Mouse (Mus musculus) midbrain, embryonic 11.5 days (tissue): Measurements from ENCODE around the gene Uba3. TPM values are rescaled to one million over a fixed set of nuclear protein-coding genes. Genes with fewer than 3 reads are reported as not detected.

Experiments used
- ATAC-seq: fragments of 200-750 bp; cut with Nextera tagmentation; 2 replicates; pipeline ENCODE4 v1.8.0; 2017; ENCODE audit warnings: moderate TSS enrichment, moderate library complexity; ENCODE audit not compliant: low FRiP score
- DNase-seq: peaks from one replicate; pipeline ENCODE4 v3.0.0; 2015; ENCODE audit warnings: low spot score; ENCODE audit errors: missing footprints
- H3K27ac ChIP-seq: fragments of 300-500 bp; sonication (generic); 2 replicates; pipeline ENCODE4 v1.5.1; 2014; ENCODE audit warnings: low read depth, low read length
- H3K27me3 ChIP-seq: fragments of 300-500 bp; sonication (generic); 2 replicates; pipeline ENCODE4 v1.6.1; 2014; ENCODE audit warnings: mild to moderate bottlenecking, low read length, moderate library complexity, mixed read lengths; ENCODE audit not compliant: control insufficient read depth, insufficient read depth
- H3K36me3 ChIP-seq: fragments of 300-500 bp; sonication (generic); 2 replicates; pipeline ENCODE4 v1.6.1; 2014; ENCODE audit warnings: mild to moderate bottlenecking, low read length, moderate library complexity, mixed read lengths; ENCODE audit not compliant: control insufficient read depth, insufficient read depth
- H3K4me1 ChIP-seq: fragments of 300-500 bp; sonication (generic); 2 replicates; pipeline ENCODE4 v1.6.1; 2014; ENCODE audit warnings: low read length; ENCODE audit not compliant: control insufficient read depth, insufficient read depth
- H3K4me2 ChIP-seq: fragments of 300-500 bp; sonication (generic); 2 replicates; pipeline ENCODE4 v1.6.1; 2014; ENCODE audit warnings: mild to moderate bottlenecking, moderate library complexity
- H3K4me3 ChIP-seq: fragments of 300-500 bp; sonication (generic); 2 replicates; pipeline ENCODE4 v1.5.1; 2014; ENCODE audit warnings: low read depth, low read length
- H3K9ac ChIP-seq: fragments of 300-500 bp; sonication (generic); 2 replicates; pipeline ENCODE4 v1.6.1; 2014; ENCODE audit warnings: low read length
- H3K9me3 ChIP-seq: fragments of 300-500 bp; sonication (generic); 2 replicates; pipeline ENCODE4 v1.6.1; 2016; ENCODE audit warnings: low read length; ENCODE audit not compliant: control insufficient read depth
- WGBS: fragments of 180-500 bp; shearing (Covaris S2); extraction: QIAGEN DNeasy Blood & Tissue Kit; methylation state at CpG from one replicate; pipeline ENCODE4 v1.1.7; 2014; 5-methylcytosine and 5-hydroxymethylcytosine counted together
- polyA plus RNA-seq: library from polyadenylated mRNA; unstranded; fragments of >200 nt; fragmentation: Nextera tagmentation; extraction: Ambion mirVana; gene quantifications from 2 replicates; pipeline ENCODE4 v1.2.1, GENCODE M21; 2014

Gene Uba3
- polyA plus RNA-seq, 1 experiment from 2014 or later: 99.4 TPM

GRCm38 (mm10) chr6:97234911-97235668 is 29.6 kb upstream of the Uba3 start:
- DNase-seq (peak; percentile 56), ATAC-seq (no peak)
- no peak overlapping the region for H3K9ac ChIP-seq
- no peaks in the 10 kb centered on the region for H3K27me3 ChIP-seq
- no peak overlapping the region for H3K4me2 ChIP-seq
- no peaks in the 10 kb centered on the region for H3K4me1 ChIP-seq
- H3K27ac ChIP-seq: no peak overlapping the region
- H3K9me3 ChIP-seq: peaks cover 3% of the 10 kb centered on the region; the same call in 1 of the 2 replicates
- WGBS: 93% methylated on average over 7 of the region's 7 CpGs
- no peak overlapping the region for H3K4me3 ChIP-seq
- H3K36me3 ChIP-seq: no peaks in the 10 kb centered on the region

GRCm38 (mm10) chr6:97227067-97227847 is 21.8 kb upstream of the Uba3 start:
- no peak for ATAC-seq
- 95% methylated on average over 9 of the region's 9 CpGs for WGBS
- Histone ChIP-seq H3K4me2 (no peak overlapping the region), H3K4me1 (no peaks in the 10 kb centered on the region), H3K27ac (no peak overlapping the region), H3K4me3 (no peak overlapping the region), H3K27me3 (no peaks in the 10 kb centered on the region), H3K36me3 (no peaks in the 10 kb centered on the region), H3K9ac (no peak overlapping the region), H3K9me3 (no peaks in the 10 kb centered on the region)
- peak; percentile 49 for DNase-seq

GRCm38 (mm10) chr6:97226083-97226491 is 20.6 kb upstream of the Uba3 start:
- Histone ChIP-seq H3K9me3 (no peaks in the 10 kb centered on the region), H3K4me1 (no peaks in the 10 kb centered on the region), H3K4me3 (no peak overlapping the region), H3K36me3 (no peaks in the 10 kb centered on the region), H3K9ac (no peak overlapping the region), H3K4me2 (no peak overlapping the region), H3K27me3 (no peaks in the 10 kb centered on the region), H3K27ac (no peak overlapping the region)
- ATAC-seq (no peak), DNase-seq (peak; percentile 69)
- 53% methylated on average over 1 of the region's 1 CpGs for WGBS

- H3K4me3 ChIP-seq: no peak overlapping the region
- ATAC-seq (no peak), DNase-seq (peak; percentile 41)
- H3K9ac ChIP-seq: no peak overlapping the region
- no peaks in the 10 kb centered on the region for H3K36me3 ChIP-seq
- H3K27me3 ChIP-seq: no peaks in the 10 kb centered on the region
- H3K9me3 ChIP-seq: no peaks in the 10 kb centered on the region
- H3K4me1 ChIP-seq: no peaks in the 10 kb centered on the region
- H3K27ac ChIP-seq: no peak overlapping the region
- 92% methylated on average over 8 of the region's 8 CpGs for WGBS
- no peak overlapping the region for H3K4me2 ChIP-seq
Measured at GRCm38 (mm10) chr6:97224505-97224904, 19.1 kb upstream of the Uba3 start.

- Histone ChIP-seq H3K4me3 (no peak overlapping the region), H3K27ac (no peak overlapping the region), H3K27me3 (no peaks in the 10 kb centered on the region), H3K9me3 (no peaks in the 10 kb centered on the region), H3K4me2 (no peak overlapping the region), H3K36me3 (no peaks in the 10 kb centered on the region), H3K9ac (no peak overlapping the region), H3K4me1 (no peaks in the 10 kb centered on the region)
- no peak for DNase-seq
- ATAC-seq: no peak
- 77% methylated on average over 4 of the region's 4 CpGs for whole genome bisulfite sequencing
Measured at GRCm38 (mm10) chr6:97223566-97223965, 18.1 kb upstream of the Uba3 start.

- Histone ChIP-seq H3K4me2 (no peak overlapping the region), H3K27ac (no peak overlapping the region), H3K9me3 (no peaks in the 10 kb centered on the region), H3K4me3 (no peak overlapping the region), H3K27me3 (no peaks in the 10 kb centered on the region), H3K9ac (no peak overlapping the region), H3K36me3 (no peaks in the 10 kb centered on the region), H3K4me1 (no peaks in the 10 kb centered on the region)
- DNase-seq (no peak), ATAC-seq (no peak)
- WGBS: 79% methylated on average over 5 of the region's 5 CpGs
Measured at GRCm38 (mm10) chr6:97222931-97223467, 17.6 kb upstream of the Uba3 start.

GRCm38 (mm10) chr6:97222321-97222720 is 16.9 kb upstream of the Uba3 start:
- DNase-seq: no peak
- no peak overlapping the region for H3K27ac ChIP-seq
- H3K4me2 ChIP-seq: no peak overlapping the region
- H3K4me1 ChIP-seq: no peaks in the 10 kb centered on the region
- ATAC-seq: no peak
- H3K36me3 ChIP-seq: no peaks in the 10 kb centered on the region
- H3K4me3 ChIP-seq: no peak overlapping the region
- 61% methylated on average over 6 of the region's 6 CpGs for WGBS
- no peak overlapping the region for H3K9ac ChIP-seq
- H3K27me3 ChIP-seq: no peaks in the 10 kb centered on the region
- H3K9me3 ChIP-seq: no peaks in the 10 kb centered on the region

- no peak overlapping the region for H3K27ac ChIP-seq
- no peak overlapping the region for H3K9ac ChIP-seq
- H3K27me3 ChIP-seq: no peaks in the 10 kb centered on the region
- H3K36me3 ChIP-seq: no peaks in the 10 kb centered on the region
- H3K9me3 ChIP-seq: no peaks in the 10 kb centered on the region
- H3K4me1 ChIP-seq: no peaks in the 10 kb centered on the region
- H3K4me2 ChIP-seq: no peak overlapping the region
- 78% methylated on average over 15 of the region's 15 CpGs for WGBS
- no peak for ATAC-seq
- H3K4me3 ChIP-seq: no peak overlapping the region
- DNase-seq: no peak
Measured at GRCm38 (mm10) chr6:97221205-97222025, 16.0 kb upstream of the Uba3 start.
